Mouse (Mus musculus) heart, adult 11 months (tissue): Measurements from ENCODE around the gene Fam187b.
A peak's percentile ranks its signal among the peaks of the same experiment; 100 is the strongest.

ENCODE experiments used
- DNase-seq: peaks from one replicate; pipeline ENCODE4 v3.0.0; 2022

The Fam187b gene

GRCm38 (mm10) chr7:30958866-30959487, 14.6 kb upstream of the Fam187b start:
- DNase-seq, result no peak

- DNase-seq, result peak; percentile 83
Observed at GRCm38 (mm10) chr7:30959786-30960349, 13.7 kb upstream of the Fam187b start.

- no peak for DNase-seq
Observed at GRCm38 (mm10) chr7:30962862-30963261, 10.7 kb upstream of the Fam187b start.

- no peak for DNase-seq
Observed at GRCm38 (mm10) chr7:30964366-30964765, 9.2 kb upstream of the Fam187b start.

- DNase-seq, result peak; percentile 86
Observed at GRCm38 (mm10) chr7:30965677-30966076, 7.9 kb upstream of the Fam187b start.

- no peak for DNase-seq
Observed at GRCm38 (mm10) chr7:30966657-30967056, 6.9 kb upstream of the Fam187b start.

- no peak for DNase-seq
Observed at GRCm38 (mm10) chr7:30968611-30969010, 5.0 kb upstream of the Fam187b start.

GRCm38 (mm10) chr7:30969174-30969573, 4.4 kb upstream of the Fam187b start:
- DNase-seq, result peak; percentile 97

GRCm38 (mm10) chr7:30971901-30972300, 1.7 kb upstream of the Fam187b start:
- DNase-seq, result peak; percentile 88

- peak; percentile 90 for DNase-seq
Observed at GRCm38 (mm10) chr7:30972426-30973250, 952 bp upstream of the Fam187b start.

- no peak for DNase-seq
Observed at GRCm38 (mm10) chr7:30973251-30973500, 414 bp upstream of the Fam187b start, which contains the start of gene Lsr. Lsr (minus strand) TSS chr7:30973464.

GRCm38 (mm10) chr7:30981703-30982102, 8.1 kb downstream of the Fam187b start:
- DNase-seq, result no peak

GRCm38 (mm10) chr7:30985357-30985756, 11.8 kb downstream of the Fam187b start:
- no peak for DNase-seq

- DNase-seq, result no peak
Observed at GRCm38 (mm10) chr7:30988519-30989162, 15.1 kb downstream of the Fam187b start.

GRCm38 (mm10) chr7:30992148-30992547, 18.6 kb downstream of the Fam187b start:
- no peak for DNase-seq

- DNase-seq, result no peak
Observed at GRCm38 (mm10) chr7:30993986-30994385, 20.4 kb downstream of the Fam187b start.

GRCm38 (mm10) chr7:30996491-30996890, 22.9 kb downstream of the Fam187b start:
- no peak for DNase-seq

GRCm38 (mm10) chr7:31000505-31001020, 27.0 kb downstream of the Fam187b start:
- DNase-seq, result peak; percentile 98

- peak; percentile 97 for DNase-seq
Observed at GRCm38 (mm10) chr7:31002650-31003049, 29.1 kb downstream of the Fam187b start.

GRCm38 (mm10) chr7:31007775-31008174, 34.2 kb downstream of the Fam187b start:
- DNase-seq, result no peak

- peak; percentile 94 for DNase-seq
Observed at GRCm38 (mm10) chr7:31008175-31008574, 34.6 kb downstream of the Fam187b start.

- no peak for DNase-seq
Observed at GRCm38 (mm10) chr7:31008889-31009288, 35.3 kb downstream of the Fam187b start.

GRCm38 (mm10) chr7:31012971-31013370, 39.4 kb downstream of the Fam187b start:
- no peak for DNase-seq
